Mouse (Mus musculus) thymus, adult 2 months (tissue): ENCODE measurements around the gene Ubl7.

Experiments
- CTCF ChIP-seq: fragments of 200-500 bp; IDR thresholded peaks from 2 replicates; pipeline ENCODE4 v1.5.1; 2012; ENCODE audit warnings: mild to moderate bottlenecking, control low read depth, low read length, moderate library complexity, borderline replicate concordance; ENCODE audit not compliant: control insufficient read depth, poor library complexity, insufficient read depth; ENCODE audit errors: extremely low read depth
- POLR2A ChIP-seq: fragments of 200-500 bp; IDR thresholded peaks from 2 replicates; pipeline ENCODE4 v1.6.1; 2012; ENCODE audit warnings: mild to moderate bottlenecking, low read length, control low read depth, moderate library complexity; ENCODE audit not compliant: control insufficient read depth, poor library complexity, insufficient read depth; ENCODE audit errors: extremely low read depth

DNA sequence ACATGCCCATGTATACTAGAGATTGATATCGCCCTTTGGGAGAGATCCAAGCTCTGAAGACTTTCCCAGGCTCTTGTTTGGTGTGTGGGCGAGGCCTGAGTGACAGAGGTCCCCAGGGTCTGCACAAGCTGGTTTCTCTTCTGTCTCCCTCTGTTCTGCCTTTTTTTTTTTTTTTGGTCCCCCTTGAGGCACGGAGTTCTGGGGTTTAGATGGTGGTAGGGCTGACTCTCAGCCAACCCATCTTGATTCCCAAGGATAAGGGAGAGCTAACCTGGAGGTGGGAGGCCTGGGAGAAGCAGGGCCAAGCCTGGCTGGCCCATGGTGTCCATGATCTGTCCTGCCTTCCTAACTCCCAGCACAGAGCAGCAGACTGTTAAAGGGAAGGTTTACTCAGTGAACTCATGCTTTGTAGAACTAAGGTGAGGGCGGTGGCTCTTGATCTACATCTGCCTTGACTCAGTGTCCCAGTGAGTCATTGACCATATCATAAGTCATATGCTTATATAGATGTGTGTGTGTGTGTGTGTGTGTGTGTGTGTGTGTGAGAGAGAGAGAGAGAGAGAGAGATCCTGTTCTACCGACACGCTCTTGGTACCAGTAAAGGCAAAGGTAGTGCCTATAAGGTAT, 62.8 kb downstream of the Ubl7 start:
- TF ChIP-seq CTCF (no peak), POLR2A (no peak)
